Mouse (Mus musculus) forelimb bud, embryonic 11.5 days (tissue): ENCODE data around the gene Aamp.

Experiments used
- DNase-seq: peaks from one replicate; pipeline ENCODE4 v3.0.0-alpha.2; 2012; ENCODE audit warnings: low read depth, low spot score

The Aamp gene

DNA sequence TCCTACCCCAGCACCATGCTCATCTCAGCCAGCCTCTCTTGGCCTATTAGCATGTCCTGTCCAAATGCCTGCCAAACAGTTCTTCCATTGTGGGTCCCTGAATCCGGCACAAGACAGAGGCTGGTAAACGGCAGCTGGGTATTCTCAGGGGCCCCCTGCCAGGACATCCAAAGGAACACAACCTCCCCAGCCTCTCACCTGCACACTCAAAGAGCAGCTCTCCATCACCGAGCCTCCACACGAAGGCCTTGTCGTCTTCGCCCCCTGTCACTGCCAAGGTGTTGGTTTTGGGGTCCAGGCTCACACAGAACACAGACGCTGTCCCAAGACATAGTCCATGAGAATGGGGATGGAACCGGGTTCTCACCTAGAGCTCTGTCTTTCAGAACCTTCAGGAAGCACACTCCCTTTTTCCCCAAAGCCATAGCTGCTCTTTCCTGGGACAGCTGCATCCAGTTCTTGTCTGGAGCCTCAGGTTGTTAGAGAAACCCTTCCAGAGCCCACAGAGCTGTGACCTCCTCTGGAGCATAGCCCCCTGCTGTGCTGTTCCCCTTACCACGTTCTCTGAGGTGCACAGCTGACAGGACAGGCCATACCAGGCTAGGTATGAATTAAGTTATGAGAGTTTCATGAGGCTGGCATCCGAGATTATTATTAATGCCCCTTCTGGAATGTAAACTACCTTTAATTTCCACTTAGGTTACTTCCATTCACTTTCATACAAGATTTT is 1.5 kb downstream of the Aamp start:
- DNase-seq, result no peak

DNA sequence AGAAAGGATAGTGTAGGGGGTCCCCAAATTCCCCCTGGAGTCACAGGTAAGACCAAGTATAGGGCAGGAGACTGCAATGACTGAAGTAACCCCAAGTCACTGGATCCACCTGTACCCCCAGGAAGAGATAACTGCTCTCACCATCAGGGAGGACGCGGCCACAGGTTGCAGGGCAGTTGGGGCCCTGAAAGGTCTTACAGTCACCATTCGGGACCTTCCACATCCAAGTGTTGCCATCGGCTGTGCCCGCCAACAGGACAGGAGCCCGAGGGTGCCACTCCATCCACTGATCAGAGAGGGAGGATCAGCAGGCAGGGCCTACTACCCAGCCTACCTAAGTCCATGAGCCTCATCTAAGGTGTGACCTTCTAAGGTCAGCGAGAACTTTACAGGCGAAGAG is 2.7 kb downstream of the Aamp start:
- DNase-seq, result no peak

DNA sequence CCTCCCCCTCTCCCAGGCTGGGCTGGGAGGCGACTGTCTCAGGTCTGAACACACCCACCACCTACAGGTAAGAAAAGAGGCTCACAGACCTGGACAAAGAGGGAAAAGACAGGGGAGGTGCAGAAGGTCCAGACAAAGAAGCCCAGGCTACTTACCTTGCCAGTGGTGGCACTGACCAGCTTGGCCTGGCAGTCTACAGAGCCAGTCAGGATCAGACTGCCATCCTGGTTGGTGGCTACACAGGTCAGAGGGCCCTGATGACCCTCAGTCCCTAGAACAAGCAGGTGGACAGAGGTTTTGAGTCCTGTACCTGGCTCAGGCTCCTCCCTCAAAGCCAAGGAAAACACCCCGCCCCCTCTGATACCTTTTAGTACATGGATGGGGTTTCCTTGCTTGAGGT is 3.2 kb downstream of the Aamp start:
- no peak for DNase-seq

DNA sequence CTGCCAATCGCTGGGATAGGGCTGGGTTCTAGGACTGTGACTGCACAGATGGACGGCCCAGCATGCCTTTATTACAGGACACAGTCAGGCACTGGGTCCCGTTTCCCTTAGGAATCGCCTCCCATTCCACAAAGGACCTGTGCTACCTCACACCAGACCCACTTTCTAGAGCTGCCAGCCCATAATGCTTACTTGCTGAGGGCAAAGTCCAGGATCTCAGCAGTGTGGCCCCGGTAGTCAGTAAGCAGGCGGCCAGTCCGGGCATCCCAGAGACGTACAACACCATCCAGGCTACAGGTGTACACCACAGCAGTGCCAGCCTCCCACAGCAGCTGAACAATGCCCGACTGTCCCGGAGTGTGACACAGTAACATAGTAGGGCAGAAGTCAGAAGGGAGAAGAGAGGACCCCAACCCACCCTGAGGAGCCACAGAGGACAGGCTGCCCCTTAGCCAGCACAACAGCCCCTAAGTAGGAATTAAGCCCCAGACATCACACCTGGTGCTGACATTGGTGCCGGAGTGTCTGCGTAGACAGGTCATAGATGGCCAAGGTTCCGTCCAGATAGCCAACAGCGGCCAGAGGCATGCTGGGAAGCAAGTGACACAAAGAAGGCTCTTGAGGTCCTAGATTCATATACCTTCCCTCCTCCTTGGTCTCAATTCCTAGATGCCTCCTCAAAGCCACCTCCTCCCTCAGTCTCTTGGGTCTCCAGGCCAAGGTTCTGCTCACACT is 3.8 kb downstream of the Aamp start:
- DNase-seq, result no peak

DNA sequence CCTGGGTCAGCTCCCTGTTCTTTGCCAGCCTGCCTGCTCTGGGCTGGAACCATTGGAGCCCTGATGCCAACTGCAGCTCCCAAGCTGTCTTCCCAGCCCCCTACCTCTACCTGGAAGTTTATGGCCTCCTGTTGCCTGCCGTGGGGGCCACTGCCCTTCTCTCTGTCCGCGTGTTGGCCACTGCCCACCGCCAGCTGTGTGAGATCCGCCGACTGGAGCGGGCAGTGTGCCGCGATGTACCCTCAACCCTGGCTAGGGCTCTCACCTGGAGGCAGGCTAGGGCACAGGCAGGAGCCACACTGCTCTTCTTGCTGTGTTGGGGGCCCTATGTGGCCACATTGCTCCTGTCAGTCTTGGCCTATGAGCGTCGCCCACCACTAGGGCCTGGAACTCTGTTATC is 5.5 kb downstream of the Aamp start:
- no peak for DNase-seq

DNA sequence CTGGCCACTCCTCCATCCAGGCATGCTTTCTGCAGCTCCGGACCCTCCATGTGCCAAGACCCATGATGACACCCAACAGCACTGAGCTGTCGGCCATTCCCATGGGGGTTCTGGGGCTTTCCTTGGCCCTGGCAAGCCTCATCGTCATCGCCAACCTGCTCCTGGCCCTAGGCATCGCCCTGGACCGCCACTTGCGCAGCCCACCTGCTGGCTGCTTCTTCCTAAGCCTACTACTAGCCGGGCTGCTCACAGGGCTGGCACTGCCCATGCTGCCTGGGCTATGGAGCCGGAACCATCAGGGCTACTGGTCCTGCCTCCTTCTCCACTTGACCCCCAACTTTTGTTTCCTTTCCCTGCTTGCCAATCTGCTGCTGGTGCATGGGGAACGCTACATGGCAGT is 6.0 kb downstream of the Aamp start, which contains the start of gene Gpbar1:
TSS of gene Gpbar1 (plus strand) at position 13 of the 400 bp plus-strand sequence.
- DNase-seq, result no peak

DNA sequence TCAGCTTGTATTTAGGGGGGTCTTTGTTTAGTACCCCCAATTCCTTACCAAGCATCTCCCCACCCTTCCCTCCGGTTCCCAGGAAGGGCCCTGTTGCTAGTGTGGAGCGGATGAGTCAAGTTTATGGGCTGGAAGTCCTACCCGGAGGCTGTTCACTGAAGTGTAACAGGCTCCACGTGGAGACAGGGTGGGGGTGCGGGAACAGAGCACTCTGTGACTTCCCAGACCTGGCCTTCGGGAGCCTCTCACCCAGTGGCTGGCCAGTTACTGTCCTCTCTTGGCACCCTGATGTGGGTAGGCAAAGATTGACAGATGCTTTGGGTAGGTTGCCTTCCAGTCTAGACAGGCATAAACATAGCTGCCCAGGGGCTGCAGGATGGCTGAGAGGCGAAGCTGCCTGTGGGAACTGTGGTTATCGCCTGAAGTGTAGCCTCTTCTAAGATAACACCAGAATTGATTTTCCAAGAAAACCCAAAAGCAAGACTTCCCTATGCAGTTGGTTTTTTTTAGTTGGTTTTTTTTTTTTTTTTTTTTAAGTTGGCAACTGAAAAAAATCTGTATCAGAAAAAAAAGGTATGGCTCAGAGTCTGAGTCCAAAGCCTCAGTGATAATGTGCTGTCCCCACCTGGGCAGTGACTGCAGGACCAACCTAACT is 6.5 kb downstream of the Aamp start:
- DNase-seq, result no peak

DNA sequence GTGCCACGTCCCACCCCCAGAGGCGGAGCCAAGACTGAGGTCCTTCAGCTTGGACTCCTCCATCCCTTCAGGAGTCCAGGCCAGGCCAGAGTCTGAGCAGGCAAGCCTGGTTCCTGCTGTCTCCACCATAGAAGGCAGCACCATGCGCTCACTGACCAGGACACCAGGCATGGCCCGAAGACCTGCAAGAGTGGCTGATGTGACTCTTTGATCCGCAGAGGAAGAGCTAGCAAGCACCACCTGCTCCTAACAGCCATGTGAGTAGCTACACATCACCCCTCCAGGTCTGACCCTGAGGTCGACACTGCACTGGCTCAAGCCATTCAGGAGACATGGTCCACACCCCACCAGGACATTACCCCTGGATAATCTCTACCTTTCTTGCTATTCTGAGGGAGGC is 7.5 kb downstream of the Aamp start:
- no peak for DNase-seq

DNA sequence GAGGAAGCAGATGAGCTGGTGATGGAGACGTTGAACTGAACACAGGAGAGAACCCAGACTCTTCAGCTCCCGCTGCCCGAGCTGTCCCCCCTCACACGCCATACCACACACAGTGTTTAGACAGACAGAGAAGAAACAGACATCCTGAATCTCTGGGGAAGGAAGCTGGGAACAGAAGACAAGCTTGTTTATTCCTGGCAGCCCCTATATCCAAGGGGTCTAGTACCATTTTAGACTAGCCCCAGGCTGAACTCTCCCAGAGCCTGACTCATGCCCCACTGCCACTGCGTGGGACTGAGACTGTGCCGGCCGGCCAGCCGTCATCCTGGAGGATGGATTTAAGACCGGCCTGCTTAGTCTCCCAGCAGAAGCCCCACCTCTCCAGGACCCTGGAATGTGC is 9.5 kb downstream of the Aamp start:
- DNase-seq, result no peak

DNA sequence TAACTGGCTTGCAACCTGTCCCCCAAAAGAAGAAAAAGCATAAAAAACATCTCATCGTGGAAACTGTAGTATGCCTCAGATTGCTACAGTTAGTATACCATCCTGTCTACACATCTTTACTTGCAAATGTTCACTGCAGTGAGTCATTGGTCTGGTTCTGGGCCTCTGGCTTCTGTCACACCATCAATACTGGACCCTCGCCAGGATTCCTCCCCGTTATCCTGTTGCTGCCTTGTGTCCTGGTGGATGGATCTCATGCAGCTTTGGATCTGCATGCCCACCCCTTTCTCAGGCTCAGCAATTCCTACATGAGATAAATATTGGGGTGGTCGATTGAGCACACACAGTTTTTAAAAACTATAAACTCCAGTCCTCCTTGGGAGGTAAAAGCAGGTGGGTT is 12.9 kb downstream of the Aamp start:
- no peak for DNase-seq

DNA sequence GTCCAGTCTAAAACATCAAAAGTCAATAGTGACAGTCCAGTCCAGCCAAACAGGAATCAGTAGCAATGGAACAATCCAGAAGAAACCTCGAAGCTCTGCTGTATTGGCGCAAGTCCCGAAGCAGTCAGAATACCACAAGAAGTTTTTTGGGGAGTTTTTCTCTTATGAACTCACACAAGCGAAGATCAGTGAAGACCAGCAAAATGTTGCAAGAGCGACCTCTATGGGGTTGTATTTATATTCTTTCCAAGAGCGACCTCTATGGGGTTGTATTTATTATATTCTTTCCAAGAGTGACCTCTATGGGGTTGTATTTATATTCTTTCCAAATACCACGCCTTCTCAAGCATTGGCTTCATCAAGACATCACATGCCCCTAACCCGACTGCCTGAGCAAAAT is 15.8 kb downstream of the Aamp start:
- no peak for DNase-seq

DNA sequence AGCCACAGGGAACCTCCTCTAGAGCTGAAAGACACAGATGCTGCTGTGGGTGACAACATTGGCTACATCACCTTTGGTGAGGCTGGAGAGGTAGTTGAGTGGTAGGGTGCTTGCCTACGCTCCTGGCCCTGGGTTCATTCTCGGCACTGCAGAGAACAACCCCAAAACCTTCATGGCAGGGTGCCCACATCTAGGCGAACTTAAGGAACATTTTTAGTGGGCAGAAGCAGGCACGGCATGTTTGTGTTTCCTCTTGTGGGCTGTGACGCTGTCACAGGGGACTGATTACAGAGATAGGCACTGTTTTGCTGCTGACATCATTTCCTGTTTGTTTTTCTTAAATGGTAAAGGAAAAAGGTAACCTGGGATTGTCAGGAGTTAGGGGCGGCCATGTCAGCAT is 22.0 kb downstream of the Aamp start:
- no peak for DNase-seq

DNA sequence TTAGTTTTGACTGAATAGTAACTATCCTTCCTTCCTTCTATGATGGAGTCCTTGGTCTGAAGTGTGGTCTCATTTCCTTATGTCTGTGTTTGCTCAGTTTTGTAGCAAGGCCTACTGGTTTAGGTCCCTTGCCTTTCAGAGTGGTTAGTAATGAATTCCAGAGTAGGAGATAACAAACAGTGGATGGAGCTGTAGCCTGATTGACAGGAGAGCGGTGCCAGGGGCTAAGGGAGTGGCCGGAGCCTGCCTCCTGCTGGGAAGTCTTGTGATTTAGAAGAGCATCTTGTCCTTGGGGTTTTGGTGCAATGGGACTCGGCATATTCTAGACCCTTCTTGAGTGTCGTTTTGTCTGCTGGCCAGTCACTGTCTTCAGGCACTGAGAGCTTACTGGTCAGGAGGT is 27.8 kb downstream of the Aamp start:
- DNase-seq, result no peak

DNA sequence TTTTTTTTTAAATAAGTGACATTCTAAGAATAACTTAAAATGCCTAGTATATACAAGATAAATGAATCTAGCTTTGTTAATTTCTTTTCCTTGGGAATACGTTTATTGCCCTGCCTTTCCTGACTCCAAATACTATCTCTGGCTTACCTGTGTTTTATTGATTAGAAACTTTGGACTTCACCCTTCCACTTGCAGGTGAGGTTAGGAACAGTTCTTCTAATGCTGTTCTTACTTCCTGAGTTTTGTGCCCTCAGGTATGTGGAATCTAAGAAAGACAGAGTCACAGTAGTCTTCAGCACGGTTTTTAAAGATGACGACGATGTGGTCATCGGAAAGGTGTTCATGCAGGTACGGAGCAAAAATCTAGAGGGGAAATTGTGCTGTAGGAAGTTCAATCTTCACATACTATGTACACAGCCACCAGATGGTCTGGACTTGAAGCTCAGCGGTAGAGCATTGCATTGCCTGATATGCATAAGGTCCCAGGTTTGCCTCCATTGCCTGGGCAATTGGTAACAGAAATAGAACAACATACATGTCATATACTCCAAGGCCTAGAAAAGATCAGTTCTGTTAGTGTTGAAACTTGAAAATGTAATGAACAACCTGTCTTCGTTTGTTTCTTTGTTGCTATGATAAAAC is 28.7 kb downstream of the Aamp start:
- DNase-seq, result no peak

DNA sequence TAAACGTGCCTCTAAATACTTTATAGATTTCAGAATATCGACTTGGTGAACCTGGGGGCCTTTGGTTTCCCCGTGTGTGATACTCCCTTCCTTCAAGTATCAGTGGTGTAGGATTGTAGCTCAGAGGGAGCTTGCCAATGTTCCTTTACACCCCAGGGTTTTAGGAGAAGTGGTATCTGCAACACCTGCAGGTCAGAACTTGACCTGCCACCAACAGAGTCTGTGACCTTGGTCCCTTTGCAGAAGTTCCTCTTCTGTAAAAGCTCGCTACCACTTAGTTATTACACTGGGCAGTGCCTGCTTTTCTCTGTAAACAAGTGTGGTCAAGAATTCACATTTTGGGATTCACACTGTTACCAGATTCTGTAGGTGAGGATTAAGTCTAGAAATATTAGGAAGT is 34.4 kb downstream of the Aamp start:
- no peak for DNase-seq

DNA sequence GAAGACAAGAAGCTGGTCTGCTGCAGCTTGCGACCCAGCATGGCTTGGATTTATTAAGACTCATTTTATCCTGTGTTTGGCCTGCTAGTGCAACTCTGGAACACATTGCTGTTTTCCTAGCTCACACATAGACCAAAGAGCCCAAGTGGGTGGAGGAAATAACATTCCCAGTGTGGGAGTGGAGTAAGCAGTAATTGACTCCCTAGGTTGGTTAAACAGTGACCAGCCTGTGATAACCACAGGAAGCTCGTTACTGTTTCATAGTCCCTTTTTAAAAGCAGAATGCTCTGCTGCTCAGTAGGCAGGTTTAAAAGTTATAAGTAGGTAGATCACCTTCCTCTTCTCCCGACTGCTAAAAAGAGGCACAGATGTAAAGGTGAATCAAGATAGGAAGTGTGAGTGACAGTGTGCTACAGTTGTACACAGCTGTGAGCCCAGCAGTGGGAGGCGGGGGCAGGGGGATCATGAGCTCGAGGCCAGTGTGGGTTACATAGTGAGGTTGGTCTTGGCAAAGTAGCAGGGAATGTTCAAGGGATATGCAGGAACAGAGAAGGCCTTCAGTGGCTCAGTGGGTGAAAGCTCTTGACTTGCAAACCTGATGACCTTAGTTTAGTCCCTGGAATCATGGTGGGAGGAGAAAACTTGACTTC is 35.1 kb downstream of the Aamp start:
- no peak for DNase-seq

DNA sequence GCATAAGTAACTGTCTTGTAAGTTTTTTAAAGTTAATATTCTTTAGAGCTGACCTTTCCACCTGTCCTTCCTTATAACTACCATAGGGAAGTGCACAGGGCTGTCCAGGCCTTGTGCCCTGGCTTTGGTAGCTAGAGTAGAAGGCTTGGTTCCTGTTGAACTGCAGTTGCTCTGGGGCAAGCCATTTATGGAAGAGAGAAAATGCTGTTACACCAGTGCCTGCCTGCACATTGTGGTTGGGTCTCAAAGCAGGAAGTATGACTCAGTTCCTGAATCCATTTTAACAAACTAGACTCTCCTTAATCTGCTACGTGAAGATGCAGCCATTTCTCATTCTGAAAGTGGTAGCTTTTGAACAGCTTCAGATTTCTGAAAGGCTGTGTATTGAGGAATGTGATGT is 35.7 kb downstream of the Aamp start:
- DNase-seq, result no peak

DNA sequence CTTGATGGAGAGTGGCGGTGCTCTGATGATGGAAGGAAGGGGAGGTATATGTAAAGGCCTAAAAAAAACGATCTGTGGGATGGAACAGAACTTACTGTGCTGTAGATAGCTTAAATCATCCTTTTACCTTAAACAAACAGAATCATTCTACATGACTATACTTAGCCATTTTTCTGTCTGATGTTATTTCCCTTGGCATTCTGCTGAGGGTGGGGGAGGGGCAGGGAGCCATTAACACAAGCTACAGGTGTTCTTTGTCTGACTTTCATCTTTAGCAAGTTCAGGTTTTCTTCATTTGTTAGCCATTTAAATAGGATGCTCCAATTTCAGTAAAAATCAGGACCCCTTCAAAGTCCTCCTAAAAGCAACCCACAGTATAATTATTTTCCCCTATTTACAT is 39.0 kb downstream of the Aamp start:
- no peak for DNase-seq

DNA sequence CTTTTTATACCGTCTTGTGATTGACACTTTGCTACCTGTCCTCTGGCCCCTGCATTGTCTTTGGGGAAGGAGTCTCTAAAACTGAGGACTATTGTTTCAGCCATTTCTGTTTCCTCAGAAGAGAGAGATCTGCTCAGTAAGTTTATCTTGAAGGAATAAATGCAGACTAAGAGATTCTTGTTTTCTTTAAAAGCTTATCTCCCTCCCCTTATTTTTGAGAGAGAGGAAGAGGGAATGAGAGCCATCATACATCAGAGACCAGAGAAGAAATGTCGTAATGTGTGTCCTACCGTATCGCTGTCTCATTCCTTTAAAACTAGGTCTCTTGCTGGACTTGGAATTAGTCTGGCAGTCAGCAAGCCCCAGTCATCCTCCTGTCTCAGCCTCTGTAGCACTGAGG is 43.7 kb downstream of the Aamp start:
- no peak for DNase-seq

DNA sequence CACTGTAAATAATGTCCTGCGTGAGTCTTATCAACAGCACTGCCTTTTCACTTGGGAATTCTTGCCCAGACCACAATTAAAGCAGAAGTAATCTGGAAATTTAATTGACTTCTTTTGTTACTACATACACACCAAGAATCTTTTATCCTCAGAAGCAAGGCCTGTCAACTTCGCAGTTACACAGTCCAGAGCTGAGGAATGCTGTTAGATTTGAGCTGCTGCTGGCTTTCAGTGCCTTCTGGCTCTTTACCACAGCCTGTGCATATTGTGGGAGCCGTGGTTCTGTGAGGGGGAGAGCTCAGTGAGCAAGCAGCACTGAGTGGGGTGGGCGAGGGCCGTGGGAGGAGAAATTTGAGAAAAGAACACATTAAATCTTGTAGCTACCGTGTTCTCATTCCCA is 44.2 kb downstream of the Aamp start:
- no peak for DNase-seq

DNA sequence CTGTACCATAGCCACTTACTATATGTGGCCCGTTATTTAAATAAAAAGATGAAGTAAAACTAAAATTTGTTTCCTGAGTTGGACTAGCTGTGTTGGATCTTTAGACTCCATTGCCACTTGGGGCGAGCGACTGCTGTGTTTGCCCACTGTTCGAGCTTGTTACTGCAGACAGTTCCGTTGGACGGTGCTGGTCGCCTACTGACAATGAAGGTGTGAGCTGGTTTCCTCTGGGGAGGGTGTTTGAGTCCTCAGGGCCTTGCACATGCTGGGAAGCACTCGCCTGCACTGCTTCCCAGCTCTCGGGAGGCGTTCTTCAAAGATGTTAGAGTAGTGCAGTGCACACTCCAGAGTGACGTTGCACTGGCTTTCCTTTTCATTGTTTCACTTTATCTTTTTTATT is 44.9 kb downstream of the Aamp start:
- DNase-seq, result no peak

DNA sequence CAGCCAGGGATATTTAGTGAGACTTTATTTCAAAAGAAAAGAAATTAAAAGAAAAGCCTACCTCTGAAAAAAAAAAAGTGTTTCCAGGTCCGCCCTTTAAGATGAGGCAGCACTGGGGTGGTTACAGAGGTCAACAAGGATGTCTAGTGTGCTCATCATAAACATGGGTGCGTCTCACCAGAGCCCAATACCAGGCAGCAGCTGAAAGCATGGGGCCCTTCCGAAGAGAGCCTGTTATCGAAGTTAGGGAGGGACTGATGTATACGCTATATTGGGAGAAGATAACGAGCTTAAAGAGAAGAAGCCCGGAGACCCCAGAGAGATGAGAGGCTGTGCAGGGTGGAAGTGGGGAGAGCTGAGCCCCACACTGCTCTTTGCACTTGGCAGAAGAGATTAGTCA is 45.4 kb downstream of the Aamp start:
- DNase-seq, result no peak
